Mouse (Mus musculus): ENCODE measurements around the gene Apon.
"Not testable (repeated sequence)": the region's sequence is repeated elsewhere in the genome, so short reads cannot be mapped to it uniquely, and the experiment has no call there.

The Apon gene

GRCm38 (mm10) chr10:128253677-128254255, at the start of gene Apon:
Gene Apon, plus strand, starts transcription at chr10:128254096.
- DNase-seq (ENCODE audit: low spot score) = no peak

DNA sequence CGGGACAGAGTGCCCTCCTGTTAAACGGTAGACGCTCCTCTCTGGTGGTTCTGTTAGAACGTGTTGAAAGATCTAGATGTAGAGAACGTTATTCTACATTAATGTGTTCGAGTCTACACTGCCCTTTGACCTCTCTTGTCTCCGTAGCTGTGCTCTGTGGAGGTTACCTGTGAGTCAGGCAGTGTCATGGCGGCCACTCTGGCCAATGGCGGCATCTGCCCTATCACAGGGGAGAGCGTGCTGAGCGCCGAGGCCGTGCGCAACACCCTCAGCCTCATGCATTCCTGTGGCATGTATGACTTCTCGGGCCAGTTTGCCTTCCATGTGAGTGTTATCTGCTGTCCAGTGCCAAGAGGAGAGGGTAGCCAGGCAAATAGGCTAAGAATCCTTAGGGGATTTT, 49.0 kb upstream of the Apon start:
- DNase-seq (ENCODE audit: low spot score) = no peak

DNA sequence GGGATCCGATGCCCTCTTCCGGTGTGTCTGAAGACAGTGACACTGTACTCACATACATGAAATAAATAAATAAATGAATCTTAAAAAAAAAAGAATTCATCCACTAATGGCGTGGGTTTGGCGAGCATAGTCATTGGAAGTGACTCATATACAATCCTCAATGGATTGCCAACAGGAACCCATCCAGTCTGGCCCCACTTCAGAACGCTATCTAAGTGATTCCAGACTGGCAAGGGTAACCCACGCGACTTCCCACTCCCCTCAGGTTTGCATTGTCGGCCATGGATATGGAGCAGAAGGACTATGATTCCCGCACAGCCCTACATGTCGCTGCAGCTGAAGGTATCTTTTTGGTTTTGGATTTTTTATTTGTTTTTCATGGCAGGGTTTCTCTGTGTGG, 45.6 kb upstream of the Apon start:
- DNase-seq (ENCODE audit: low spot score) = no peak

GRCm38 (mm10) chr10:128209311-128210009, 44.4 kb upstream of the Apon start:
- DNase-seq (ENCODE audit: low spot score) = no peak

DNA sequence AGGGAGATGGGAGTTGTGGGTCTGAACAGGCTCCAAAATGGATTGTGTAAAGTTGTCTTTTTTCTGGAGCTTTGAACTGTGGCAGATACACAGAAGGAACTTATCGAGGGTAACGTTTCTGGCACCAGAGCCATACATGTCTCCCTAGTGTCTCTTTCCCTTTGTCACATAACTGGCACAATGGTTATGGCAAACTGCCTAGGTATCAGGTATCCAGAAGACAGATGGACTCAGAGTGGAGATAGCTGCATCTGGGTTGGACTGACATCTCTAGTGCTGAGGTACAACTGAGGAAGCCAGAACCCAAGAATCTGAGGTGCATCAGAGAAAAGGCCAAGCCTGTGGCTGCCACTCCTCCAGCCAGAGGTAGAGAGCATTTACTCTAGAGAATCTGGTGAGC, 43.8 kb upstream of the Apon start:
- no peak for DNase-seq (ENCODE audit: low spot score)

GRCm38 (mm10) chr10:128210954-128211353, 42.9 kb upstream of the Apon start:
- DNase-seq (ENCODE audit: low spot score) = no peak

DNA sequence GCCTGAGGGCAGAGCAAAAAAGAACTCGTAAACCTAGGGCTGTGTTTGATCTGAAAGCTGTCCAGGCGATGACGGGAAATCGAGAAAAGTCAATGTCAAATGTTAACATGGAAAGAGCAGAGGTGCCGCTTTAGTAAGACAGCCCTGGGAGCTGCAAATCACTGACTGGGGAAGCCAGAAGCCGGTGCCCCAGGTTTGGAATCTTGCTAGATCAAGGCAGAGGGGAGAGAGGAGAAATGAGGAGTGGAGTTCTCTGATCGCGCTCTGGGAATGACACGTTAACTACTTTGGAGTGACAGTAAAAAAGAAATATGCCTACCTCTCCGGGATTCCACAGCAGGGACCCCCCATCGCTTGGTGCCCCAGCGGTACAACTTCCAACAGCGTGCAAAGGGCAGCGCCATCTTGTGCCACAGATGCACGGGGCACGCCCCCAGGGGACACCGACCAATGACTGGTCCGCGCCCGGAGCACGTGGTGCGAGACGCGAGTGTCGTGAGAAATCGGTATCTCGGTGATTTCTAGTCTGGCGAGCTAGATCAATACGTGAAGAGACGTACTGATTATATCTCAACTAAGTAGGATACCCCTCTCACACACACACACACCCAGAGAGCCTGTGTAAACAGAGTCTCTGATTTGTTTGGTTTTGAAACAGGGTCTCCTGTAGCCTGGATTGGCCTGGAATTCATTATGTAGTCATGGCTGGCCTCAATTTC, 42.3 kb upstream of the Apon start, which contains the start of gene Spryd4:
Gene Spryd4 (minus strand): TSS at position 418 of the 719 bp plus-strand sequence.
- peak; percentile 94 for DNase-seq (ENCODE audit: low spot score)

DNA sequence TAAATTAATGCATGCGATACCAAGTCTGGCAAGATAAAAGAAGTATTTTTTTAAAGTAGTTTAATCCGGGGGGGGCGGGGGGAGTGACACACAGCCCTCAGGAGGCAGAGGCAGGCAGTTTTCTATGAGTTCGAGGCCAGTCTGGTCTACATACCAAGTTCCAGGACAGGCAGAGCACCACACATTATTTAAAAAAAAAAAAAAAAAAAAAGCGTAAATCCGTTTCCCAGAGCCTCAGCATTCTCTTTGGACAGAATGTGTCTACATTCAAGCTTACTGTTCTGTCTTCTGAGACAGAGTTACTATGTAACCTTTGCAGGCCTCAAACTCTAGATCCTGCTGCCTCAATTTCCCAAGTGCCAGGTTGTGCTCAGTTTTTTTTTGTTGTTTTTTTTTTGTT, 41.7 kb upstream of the Apon start:
- DNase-seq (ENCODE audit: low spot score) = no peak

GRCm38 (mm10) chr10:128212871-128213323, 41.0 kb upstream of the Apon start:
- peak; percentile 67 for DNase-seq (ENCODE audit: low spot score)

DNA sequence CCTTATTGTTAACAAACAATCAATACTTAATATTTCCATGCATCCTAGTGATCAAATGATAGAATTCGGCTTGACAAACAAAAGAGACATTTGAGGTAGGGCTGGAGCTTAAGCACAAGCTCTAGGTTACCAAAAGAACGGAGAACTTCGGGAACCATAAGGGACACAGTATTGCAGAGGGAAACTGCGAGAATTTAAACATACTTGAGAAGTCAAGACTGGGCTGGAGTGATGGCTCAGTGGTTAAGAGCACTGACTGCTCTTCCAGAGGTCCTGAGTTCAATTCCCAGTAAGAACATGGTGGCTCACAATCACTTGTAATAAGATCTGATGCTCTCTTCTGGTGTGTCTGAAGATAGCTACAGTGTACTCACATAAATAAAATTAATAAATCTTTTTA, 39.8 kb upstream of the Apon start:
- DNase-seq (ENCODE audit: low spot score) = not testable (repeated sequence)

DNA sequence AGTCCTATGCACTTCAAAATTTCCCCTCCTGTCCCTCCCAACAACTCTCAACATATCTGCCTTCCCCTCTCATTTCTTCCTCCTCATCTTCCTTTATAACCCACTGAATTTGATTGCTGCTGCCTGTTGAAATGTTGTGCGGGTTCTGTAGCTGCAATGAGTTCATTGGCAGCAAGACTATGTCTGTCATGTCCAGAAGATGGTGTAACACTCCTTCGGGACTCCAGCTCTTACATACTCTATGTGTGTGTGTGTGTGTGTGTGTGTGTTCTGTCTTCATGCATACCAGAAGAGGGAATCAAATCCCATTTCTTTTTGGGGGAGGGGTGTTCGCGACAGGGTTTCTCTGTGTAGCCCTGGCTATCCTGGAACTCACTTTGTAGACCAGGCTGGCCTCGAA, 38.9 kb upstream of the Apon start:
- DNase-seq (ENCODE audit: low spot score) = no peak

DNA sequence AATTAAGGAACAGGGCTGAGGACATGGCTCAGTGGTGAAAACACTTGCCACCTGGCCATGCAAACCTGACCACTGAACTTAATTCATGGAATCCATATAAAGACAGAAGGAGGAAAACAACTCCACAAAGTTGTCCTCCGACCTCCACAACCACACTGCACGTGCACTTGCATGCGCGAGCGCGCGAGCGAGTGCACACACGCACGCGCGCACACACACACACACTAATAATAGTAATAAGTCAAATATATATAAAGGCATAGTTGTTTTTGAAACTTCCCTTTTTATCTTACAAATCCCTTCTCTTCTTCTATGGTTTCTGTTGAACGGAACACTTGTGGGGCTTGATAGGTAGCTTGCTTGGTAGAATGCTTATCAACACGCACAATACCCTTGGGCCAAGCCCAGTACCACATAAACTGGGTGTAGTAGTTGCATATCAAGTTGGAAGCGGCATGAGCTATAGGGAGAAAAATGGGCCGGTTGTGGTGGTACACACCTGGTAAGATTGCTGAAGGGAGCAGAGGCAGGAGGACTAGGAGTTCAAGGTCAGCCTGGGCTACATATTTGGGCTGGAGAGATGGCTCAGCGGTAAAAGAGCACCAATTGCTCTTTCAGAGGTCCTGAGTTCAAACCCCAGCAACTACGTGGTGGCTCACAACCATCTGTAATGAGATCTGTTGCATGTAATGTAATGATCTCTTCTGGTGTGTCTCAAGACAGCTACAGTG, 35.3 kb upstream of the Apon start:
- no peak for DNase-seq (ENCODE audit: low spot score)

GRCm38 (mm10) chr10:128221533-128222286, 32.2 kb upstream of the Apon start:
- DNase-seq (ENCODE audit: low spot score) = no peak

GRCm38 (mm10) chr10:128225064-128225463, 28.8 kb upstream of the Apon start:
- DNase-seq (ENCODE audit: low spot score) = no peak

GRCm38 (mm10) chr10:128225538-128225937, 28.4 kb upstream of the Apon start, which contains the start of gene Mip:
Gene Mip, plus strand, starts transcription at chr10:128225838.
- no peak for DNase-seq (ENCODE audit: low spot score)

DNA sequence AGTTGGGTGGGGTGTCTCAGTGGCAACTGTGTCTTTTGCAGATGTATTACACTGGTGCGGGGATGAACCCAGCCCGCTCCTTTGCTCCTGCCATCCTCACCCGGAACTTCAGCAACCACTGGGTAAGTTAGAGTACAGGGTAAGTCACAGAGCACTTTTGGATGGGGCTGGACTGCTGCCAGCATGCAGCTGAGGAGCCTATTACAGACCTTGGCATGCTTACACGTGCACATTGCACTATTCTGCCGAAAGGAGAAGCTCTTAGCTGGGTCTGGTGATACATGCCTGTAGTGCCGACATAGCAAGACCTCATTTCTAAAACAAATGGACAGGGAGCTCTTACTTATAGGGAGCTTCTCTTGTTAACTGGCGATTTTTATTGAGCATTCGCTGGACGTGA, 26.3 kb upstream of the Apon start:
- no peak for DNase-seq (ENCODE audit: low spot score)

- DNase-seq (ENCODE audit: low spot score) = no peak
Observed at GRCm38 (mm10) chr10:128228009-128228408, 25.9 kb upstream of the Apon start.

- no peak for DNase-seq (ENCODE audit: low spot score)
Observed at GRCm38 (mm10) chr10:128230582-128230981, 23.3 kb upstream of the Apon start.

- DNase-seq (ENCODE audit: low spot score) = no peak
Observed at GRCm38 (mm10) chr10:128231146-128231545, 22.8 kb upstream of the Apon start.

GRCm38 (mm10) chr10:128231697-128232419, 22.0 kb upstream of the Apon start, which contains the start of gene Timeless:
Gene Timeless, plus strand, starts transcription at chr10:128232065.
- peak; percentile 93 for DNase-seq (ENCODE audit: low spot score)

Measured in testis, postnatal 10 days (tissue).